Mouse (Mus musculus): ENCODE results near the gene Snap29. TPM values are rescaled to one million over a fixed set of nuclear protein-coding genes. Genes with fewer than 3 reads are reported as not detected.
A peak's percentile ranks its signal among the peaks of the same experiment; 100 is the strongest.

Gene Snap29
- polyA plus RNA-seq (2014; fragmentation: Nextera tagmentation; extraction: Ambion mirVana), result 5.0 and 5.6 TPM in 2 replicates

DNA sequence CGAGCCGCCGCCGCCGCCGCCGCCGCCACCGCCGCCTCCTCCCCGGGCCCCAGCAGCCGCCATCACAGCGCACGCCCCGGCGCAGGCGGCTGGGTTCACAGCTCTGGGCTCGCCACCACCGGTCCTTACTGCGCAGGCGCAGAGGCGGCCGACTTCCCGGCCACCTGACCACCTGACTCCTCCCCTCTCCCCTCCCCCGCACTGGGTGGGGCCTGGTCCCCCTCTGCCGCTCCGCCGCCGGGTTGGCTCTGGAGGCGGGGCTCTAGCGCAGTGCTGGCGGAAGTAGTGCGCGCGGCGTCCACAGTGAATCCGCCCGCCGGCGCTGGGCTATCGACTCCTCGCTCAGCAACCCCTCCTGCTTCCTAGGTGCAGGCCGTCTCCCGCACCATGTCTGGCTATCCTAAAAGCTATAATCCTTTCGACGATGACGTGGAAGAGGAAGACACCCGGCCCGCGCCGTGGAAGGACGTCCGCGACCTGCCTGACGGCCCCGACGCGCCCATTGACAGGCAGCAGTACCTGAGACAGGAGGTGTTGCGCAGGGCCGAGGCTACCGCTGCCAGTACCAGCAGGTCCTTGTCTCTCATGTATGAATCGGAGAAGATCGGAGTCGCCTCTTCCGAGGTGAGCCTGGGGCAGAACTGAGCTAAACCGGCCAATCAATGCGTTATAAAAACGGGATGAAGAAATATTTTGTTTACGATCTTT, at the start of gene Snap29, which contains the start of gene Pi4ka:
TSS of gene Snap29 (plus strand) at position 251 of the 708 bp plus-strand sequence.
TSS of gene Pi4ka (minus strand) at position 579 of the 708 bp plus-strand sequence.
- peaks cover 8 to 19% of the 10 kb centered on the region in 2 experiments for H3K4me1 ChIP-seq (ENCODE audit: control insufficient read depth in 2 of 2, insufficient read depth in 2 of 2, low read length in 2 of 2)
- H3K36me3 ChIP-seq (ENCODE audit: control insufficient read depth, insufficient read depth, low read length), result peaks cover 6% of the 10 kb centered on the region
- H3K27ac ChIP-seq (replicated peaks in 1 of 2; ENCODE audit: control insufficient read depth in 1 of 2, insufficient read depth in 1 of 2, low read depth in 2 of 2, low read length in 2 of 2), result peak within 1 kb of the TSS; percentile 50 to 77
- no peaks in the 10 kb centered on the region for H3K9me3 ChIP-seq (ENCODE audit: control insufficient read depth, low read length)
- peak within 1 kb of the TSS; percentile 84 for H3K9ac ChIP-seq (ENCODE audit: low read length)
- peak; percentile 98 for ATAC-seq (ENCODE audit: insufficient number of reproducible peaks, insufficient read depth, low FRiP score, low read depth)
- under 1% methylated on average over 64 of the region's 69 CpGs for WGBS
- peak within 1 kb of the TSS; percentile 68 to 77 for H3K4me3 ChIP-seq (ENCODE audit: control insufficient read depth in 1 of 2, insufficient read depth in 1 of 2, low read depth in 1 of 2, low read length in 2 of 2)
- H3K27me3 ChIP-seq (ENCODE audit: control insufficient read depth, insufficient read depth, low read length), result no peaks in the 10 kb centered on the region
- H3K4me2 ChIP-seq (ENCODE audit: low read length), result peak within 1 kb of the TSS; percentile 81

DNA sequence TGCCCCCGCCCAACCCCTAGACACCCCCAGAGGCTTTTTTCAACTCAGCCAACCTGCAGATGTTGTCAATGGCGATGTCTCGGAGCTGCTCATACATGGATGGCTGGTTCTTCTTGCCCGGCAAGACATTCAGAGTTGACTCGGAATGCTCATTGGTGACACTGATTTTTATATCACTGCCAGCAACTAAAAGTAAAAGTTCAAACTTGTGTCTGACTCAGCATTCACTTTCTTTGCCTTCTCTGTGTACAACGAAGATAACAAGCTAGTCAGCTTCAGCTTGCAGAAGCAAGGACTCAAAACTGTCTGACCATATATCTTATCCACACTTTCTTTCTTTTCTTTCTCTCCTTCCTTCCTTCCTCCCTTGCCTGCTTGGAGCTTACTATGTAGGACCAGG, 49.8 kb upstream of the Snap29 start:
- no peak overlapping the region for H3K4me2 ChIP-seq (ENCODE audit: low read length)
- no peak for ATAC-seq (ENCODE audit: insufficient number of reproducible peaks, insufficient read depth, low FRiP score, low read depth)

DNA sequence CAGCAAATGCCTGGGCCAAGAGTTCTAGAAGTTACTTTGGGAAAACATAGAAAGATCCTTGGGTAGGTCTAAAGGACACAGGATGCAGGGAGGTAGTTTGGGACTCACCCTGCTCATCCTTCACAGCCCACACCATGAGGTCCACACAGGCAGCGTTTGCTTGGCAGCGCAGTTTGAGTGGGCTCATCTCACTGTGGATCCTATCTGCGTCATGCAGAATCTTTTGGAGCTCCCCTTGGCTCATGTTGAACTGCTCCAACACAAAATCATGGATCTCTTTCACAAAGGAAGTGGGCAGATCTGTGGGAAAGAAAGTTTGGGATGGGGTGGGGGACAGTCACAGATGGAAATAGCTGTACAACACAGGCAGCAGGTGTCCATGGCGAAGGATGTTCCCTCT, 47.0 kb upstream of the Snap29 start:
- Histone ChIP-seq H3K36me3 (ENCODE audit: control insufficient read depth, insufficient read depth, low read length) (peaks cover 64% of the 10 kb centered on the region), H3K4me3 (ENCODE audit: control insufficient read depth in 1 of 2, insufficient read depth in 1 of 2, low read depth in 1 of 2, low read length in 2 of 2) (no peak overlapping the region), H3K9ac (ENCODE audit: low read length) (no peak overlapping the region), H3K27ac (replicated peaks in 1 of 2; ENCODE audit: control insufficient read depth in 1 of 2, insufficient read depth in 1 of 2, low read depth in 2 of 2, low read length in 2 of 2) (no peak overlapping the region), H3K4me1 (ENCODE audit: control insufficient read depth in 2 of 2, insufficient read depth in 2 of 2, low read length in 2 of 2) (no peaks in the 10 kb centered on the region), H3K9me3 (ENCODE audit: control insufficient read depth, low read length) (no peaks in the 10 kb centered on the region), H3K4me2 (ENCODE audit: low read length) (no peak overlapping the region), H3K27me3 (ENCODE audit: control insufficient read depth, insufficient read depth, low read length) (no peaks in the 10 kb centered on the region)
- ATAC-seq (ENCODE audit: insufficient number of reproducible peaks, insufficient read depth, low FRiP score, low read depth), result no peak
- WGBS, result 95% methylated on average over 4 of the region's 4 CpGs

More for the DNA sequence above, 49.8 kb upstream of the Snap29 start:
- Histone ChIP-seq H3K36me3 (ENCODE audit: control insufficient read depth, insufficient read depth, low read length) (peaks cover 72% of the 10 kb centered on the region), H3K27ac (replicated peaks in 1 of 2; ENCODE audit: control insufficient read depth in 1 of 2, insufficient read depth in 1 of 2, low read depth in 2 of 2, low read length in 2 of 2) (no peak overlapping the region), H3K9ac (ENCODE audit: low read length) (no peak overlapping the region), H3K9me3 (ENCODE audit: control insufficient read depth, low read length) (no peaks in the 10 kb centered on the region), H3K27me3 (ENCODE audit: control insufficient read depth, insufficient read depth, low read length) (no peaks in the 10 kb centered on the region), H3K4me3 (ENCODE audit: control insufficient read depth in 1 of 2, insufficient read depth in 1 of 2, low read depth in 1 of 2, low read length in 2 of 2) (no peak overlapping the region), H3K4me1 (ENCODE audit: control insufficient read depth in 2 of 2, insufficient read depth in 2 of 2, low read length in 2 of 2) (no peaks in the 10 kb centered on the region)
- WGBS, result 87% methylated on average over 6 of the region's 6 CpGs

DNA sequence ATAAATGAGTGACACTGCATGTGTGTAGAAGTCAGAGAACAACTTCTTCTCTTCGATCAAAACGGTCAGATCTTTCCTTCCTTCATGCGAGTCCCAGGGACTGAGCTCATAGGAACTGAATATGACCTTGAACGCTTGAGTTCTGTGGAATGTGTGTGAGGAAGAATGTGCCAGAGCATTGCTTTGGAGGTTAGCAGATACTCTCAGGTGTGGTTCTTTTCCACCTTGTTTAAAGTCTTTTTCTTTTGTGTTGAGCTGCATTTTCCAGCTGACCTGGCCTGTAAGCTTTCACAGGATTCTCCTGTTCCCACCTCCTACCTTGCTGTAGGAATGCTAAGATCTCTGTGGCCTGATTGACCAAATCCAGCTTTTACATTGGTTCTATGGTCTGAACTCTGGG, 23.5 kb upstream of the Snap29 start:
- H3K4me2 ChIP-seq (ENCODE audit: low read length), result no peak overlapping the region
- H3K27ac ChIP-seq (replicated peaks in 1 of 2; ENCODE audit: control insufficient read depth in 1 of 2, insufficient read depth in 1 of 2, low read depth in 2 of 2, low read length in 2 of 2), result peak overlapping the region; percentile 36 to 54; a peak in 3 of 4 replicates
- no peaks in the 10 kb centered on the region for H3K27me3 ChIP-seq (ENCODE audit: control insufficient read depth, insufficient read depth, low read length)
- H3K4me1 ChIP-seq (ENCODE audit: control insufficient read depth in 2 of 2, insufficient read depth in 2 of 2, low read length in 2 of 2), result peaks cover 4 to 9% of the 10 kb centered on the region in 2 experiments; a peak in 3 of 4 replicates
- WGBS, result 32% methylated on average over 4 of the region's 4 CpGs
- H3K9me3 ChIP-seq (ENCODE audit: control insufficient read depth, low read length), result no peaks in the 10 kb centered on the region
- no peak overlapping the region for H3K4me3 ChIP-seq (ENCODE audit: control insufficient read depth in 1 of 2, insufficient read depth in 1 of 2, low read depth in 1 of 2, low read length in 2 of 2)
- H3K36me3 ChIP-seq (ENCODE audit: control insufficient read depth, insufficient read depth, low read length), result peaks cover 60% of the 10 kb centered on the region
- ATAC-seq (ENCODE audit: insufficient number of reproducible peaks, insufficient read depth, low FRiP score, low read depth), result no peak
- H3K9ac ChIP-seq (ENCODE audit: low read length), result no peak overlapping the region

DNA sequence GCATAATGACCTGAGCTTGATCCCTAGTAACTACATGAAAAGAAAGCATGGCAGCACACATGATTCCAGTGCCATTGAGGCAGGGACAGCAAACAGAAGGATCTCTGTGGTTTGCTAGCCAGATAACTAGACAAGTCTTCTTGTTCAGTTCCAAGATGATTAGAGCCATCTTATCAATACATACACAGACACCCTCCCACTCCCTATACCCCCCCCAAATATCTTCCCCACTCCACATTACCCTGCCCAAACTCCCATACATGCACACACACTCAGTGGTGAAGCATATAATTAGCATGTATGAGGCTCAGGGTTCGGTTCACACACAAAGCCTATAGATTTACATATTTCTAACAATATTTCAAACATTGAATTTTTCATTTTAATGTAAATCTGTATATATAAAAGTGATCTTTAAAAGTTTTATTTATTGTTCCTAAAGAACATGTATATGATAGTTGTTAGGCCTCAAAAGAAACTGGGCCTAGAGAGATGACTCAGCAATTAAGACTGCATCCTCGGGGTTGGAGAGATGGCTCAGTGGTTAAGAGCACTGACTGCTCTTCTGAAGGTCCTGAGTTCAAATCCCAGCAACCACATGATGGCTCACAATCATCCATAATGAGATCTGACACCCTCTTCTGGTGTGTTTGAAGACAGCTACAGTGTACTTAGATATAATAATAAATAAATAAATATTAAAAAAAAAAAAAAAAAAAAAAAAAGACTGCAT, 22.0 kb upstream of the Snap29 start:
- no peak overlapping the region for H3K27ac ChIP-seq (replicated peaks in 1 of 2; ENCODE audit: control insufficient read depth in 1 of 2, insufficient read depth in 1 of 2, low read depth in 2 of 2, low read length in 2 of 2)
- H3K4me3 ChIP-seq (ENCODE audit: control insufficient read depth in 1 of 2, insufficient read depth in 1 of 2, low read depth in 1 of 2, low read length in 2 of 2), result no peak overlapping the region
- H3K9me3 ChIP-seq (ENCODE audit: control insufficient read depth, low read length), result no peaks in the 10 kb centered on the region
- H3K36me3 ChIP-seq (ENCODE audit: control insufficient read depth, insufficient read depth, low read length), result peaks cover 56% of the 10 kb centered on the region
- peaks cover 4 to 9% of the 10 kb centered on the region in 2 experiments; a peak in 3 of 4 replicates for H3K4me1 ChIP-seq (ENCODE audit: control insufficient read depth in 2 of 2, insufficient read depth in 2 of 2, low read length in 2 of 2)
- no peak for ATAC-seq (ENCODE audit: insufficient number of reproducible peaks, insufficient read depth, low FRiP score, low read depth)
- H3K9ac ChIP-seq (ENCODE audit: low read length), result no peak overlapping the region
- 92% methylated on average over 2 of the region's 2 CpGs for WGBS
- no peak overlapping the region for H3K4me2 ChIP-seq (ENCODE audit: low read length)
- H3K27me3 ChIP-seq (ENCODE audit: control insufficient read depth, insufficient read depth, low read length), result no peaks in the 10 kb centered on the region

GRCm38 (mm10) chr16:17392784-17393183, 13.0 kb upstream of the Snap29 start:
- no peak for ATAC-seq (ENCODE audit: insufficient number of reproducible peaks, insufficient read depth, low FRiP score, low read depth)
- 63% methylated on average over 4 of the region's 4 CpGs for WGBS
- H3K9ac ChIP-seq (ENCODE audit: low read length), result no peak overlapping the region
- H3K27me3 ChIP-seq (ENCODE audit: control insufficient read depth, insufficient read depth, low read length), result no peaks in the 10 kb centered on the region
- H3K4me2 ChIP-seq (ENCODE audit: low read length), result no peak overlapping the region
- peaks cover 9% of the 10 kb centered on the region; the same call in 1 of the 2 replicates for H3K36me3 ChIP-seq (ENCODE audit: control insufficient read depth, insufficient read depth, low read length)
- no peak overlapping the region for H3K4me3 ChIP-seq (ENCODE audit: control insufficient read depth in 1 of 2, insufficient read depth in 1 of 2, low read depth in 1 of 2, low read length in 2 of 2)
- no peak overlapping the region for H3K27ac ChIP-seq (replicated peaks in 1 of 2; ENCODE audit: control insufficient read depth in 1 of 2, insufficient read depth in 1 of 2, low read depth in 2 of 2, low read length in 2 of 2)
- 0 out of 2 replicates have a peak, but pooled peaks cover 2% of the 10 kb centered on the region for H3K9me3 ChIP-seq (ENCODE audit: control insufficient read depth, low read length)
- H3K4me1 ChIP-seq (ENCODE audit: control insufficient read depth in 2 of 2, insufficient read depth in 2 of 2, low read length in 2 of 2), result no peaks in the 10 kb centered on the region

DNA sequence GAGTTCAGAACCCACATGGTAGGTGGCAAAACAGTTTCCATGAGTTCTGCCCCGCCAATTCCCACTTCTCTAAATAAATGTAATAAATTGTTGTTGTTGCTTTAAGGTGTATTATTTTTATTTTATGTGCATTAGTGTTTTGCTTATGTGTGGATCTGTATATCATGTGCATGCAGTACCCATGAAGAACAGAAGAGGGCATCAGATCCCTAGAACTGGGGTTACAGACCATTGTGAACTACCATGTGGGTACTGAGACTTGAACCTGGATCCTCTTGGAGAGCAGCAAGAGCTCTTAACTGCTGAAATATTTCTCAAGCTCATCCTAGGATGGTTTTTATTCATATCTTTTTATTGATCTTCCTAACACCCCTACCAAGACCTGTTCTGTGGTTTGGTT, 2.9 kb upstream of the Snap29 start:
- Histone ChIP-seq H3K9ac (ENCODE audit: low read length) (no peak overlapping the region), H3K4me2 (ENCODE audit: low read length) (no peak overlapping the region), H3K4me1 (ENCODE audit: control insufficient read depth in 2 of 2, insufficient read depth in 2 of 2, low read length in 2 of 2) (peaks cover 4 to 19% of the 10 kb centered on the region in 2 experiments; a peak in 3 of 4 replicates), H3K27me3 (ENCODE audit: control insufficient read depth, insufficient read depth, low read length) (no peaks in the 10 kb centered on the region), H3K4me3 (ENCODE audit: control insufficient read depth in 1 of 2, insufficient read depth in 1 of 2, low read depth in 1 of 2, low read length in 2 of 2) (no peak overlapping the region), H3K27ac (replicated peaks in 1 of 2; ENCODE audit: control insufficient read depth in 1 of 2, insufficient read depth in 1 of 2, low read depth in 2 of 2, low read length in 2 of 2) (no peak overlapping the region), H3K36me3 (ENCODE audit: control insufficient read depth, insufficient read depth, low read length) (peaks cover 6% of the 10 kb centered on the region), H3K9me3 (ENCODE audit: control insufficient read depth, low read length) (no peaks in the 10 kb centered on the region)
- ATAC-seq (ENCODE audit: insufficient number of reproducible peaks, insufficient read depth, low FRiP score, low read depth), result no peak
- 70% methylated on average over 1 of the region's 1 CpGs for WGBS
